Mouse (Mus musculus) megakaryocyte, embryonic 14.5 days (primary cell): ENCODE measurements around the gene Cadps2. TPM values are rescaled to one million over a fixed set of nuclear protein-coding genes. Genes with fewer than 3 reads are reported as not detected.

Source experiments
- H3K27me3 ChIP-seq: replicated peaks from 2 replicates; pipeline ENCODE3; 2012; ENCODE audit warnings: inconsistent platforms
- H3K36me3 ChIP-seq: replicated peaks from 2 replicates; pipeline ENCODE3; 2012; ENCODE audit warnings: low read length, inconsistent platforms, mixed read lengths
- H3K4me1 ChIP-seq: 2 replicates; pipeline ENCODE4 v1.6.1; 2012; ENCODE audit warnings: inconsistent platforms
- H3K4me3 ChIP-seq: replicated peaks from 2 replicates; pipeline ENCODE3; 2012; ENCODE audit warnings: moderate library complexity, mild to moderate bottlenecking, inconsistent platforms
- H3K9me3 ChIP-seq: 2 replicates; pipeline ENCODE4 v1.6.1; 2012; ENCODE audit warnings: inconsistent platforms
- FLI1 ChIP-seq: IDR thresholded peaks from 2 replicates; pipeline ENCODE4 v1.6.1; 2012; ENCODE audit warnings: low read length, inconsistent platforms, mixed read lengths
- GATA1 ChIP-seq: IDR thresholded peaks from 3 replicates; pipeline ENCODE4 v1.6.1; 2012; ENCODE audit warnings: mixed read lengths, low read length, inconsistent platforms, borderline replicate concordance
- polyA plus RNA-seq: library from polyadenylated mRNA; stranded (reverse); fragments of >175 nt; gene quantifications from 2 replicates; pipeline ENCODE4 v1.2.3, GENCODE M21; 2012; ENCODE audit warnings: low replicate concordance; ENCODE audit not compliant: insufficient read depth

Cadps2 gene
- polyA plus RNA-seq, 1 experiment, result not detected

- TF ChIP-seq FLI1, result no peak
- no peak for TF ChIP-seq GATA1
- Histone ChIP-seq H3K4me1 (peaks cover 3% of the 10 kb centered on the region; the same call in 1 of the 2 replicates), H3K27me3 (peaks cover 77% of the 10 kb centered on the region)
Measured at GRCm38 (mm10) chr6:23245545-23246011, 593.6 kb downstream of the Cadps2 start.

GRCm38 (mm10) chr6:23245121-23245520 is 594.1 kb downstream of the Cadps2 start:
- H3K4me3 ChIP-seq, result no peak overlapping the region
- H3K4me1 ChIP-seq, result peaks cover 3% of the 10 kb centered on the region; the same call in 1 of the 2 replicates
- H3K27me3 ChIP-seq, result peaks cover 73% of the 10 kb centered on the region
- no peak for TF ChIP-seq GATA1
- TF ChIP-seq FLI1, result no peak
- H3K36me3 ChIP-seq, result no peaks in the 10 kb centered on the region
- H3K9me3 ChIP-seq, result peaks cover 45% of the 10 kb centered on the region

More at GRCm38 (mm10) chr6:23245545-23246011, 593.6 kb downstream of the Cadps2 start:
- Histone ChIP-seq H3K9me3 (peaks cover 45% of the 10 kb centered on the region), H3K36me3 (no peaks in the 10 kb centered on the region), H3K4me3 (no peak overlapping the region)

- peaks cover 39% of the 10 kb centered on the region for H3K9me3 ChIP-seq
Measured at GRCm38 (mm10) chr6:23243821-23244760, 595.1 kb downstream of the Cadps2 start.

More at GRCm38 (mm10) chr6:23243821-23244760, 595.1 kb downstream of the Cadps2 start:
- Histone ChIP-seq H3K27me3 (peaks cover 62% of the 10 kb centered on the region), H3K4me3 (no peak overlapping the region), H3K36me3 (no peaks in the 10 kb centered on the region), H3K4me1 (peaks cover 3% of the 10 kb centered on the region; the same call in 1 of the 2 replicates)
- TF ChIP-seq FLI1 (no peak), GATA1 (no peak)

Other genes starting within 250 kb of the Cadps2 start
- not detected in 2 replicates for gene Rnf133, start 189.1 kb downstream of the Cadps2 start, polyA plus RNA-seq
- not detected in 2 replicates for gene Rnf148, start 184.3 kb downstream of the Cadps2 start, polyA plus RNA-seq
- not detected in 2 replicates for gene Tas2r118, start 130.6 kb upstream of the Cadps2 start, polyA plus RNA-seq